Mouse (Mus musculus): Measurements from ENCODE around the gene Slc1a1.

GRCm38 (mm10) chr19:28844946-28845710, 10.3 kb downstream of the Slc1a1 start:
- TF ChIP-seq POLR2A (IDR thresholded peaks at IDR 0.05; ENCODE audit: extremely low read depth, insufficient read depth, low read length) (no peak), CTCF (IDR thresholded peaks at IDR 0.05; ENCODE audit: low read depth, low read length) (no peak)
